Mouse (Mus musculus) kidney, adult 2 months (tissue): ENCODE measurements around the gene Arih2. TPM values are rescaled to one million over a fixed set of nuclear protein-coding genes. Genes with fewer than 3 reads are reported as not detected.

ENCODE experiments used
- DNase-seq: peaks from one replicate; pipeline ENCODE4 v3.0.0; 2021
- H3K27ac ChIP-seq: fragments of 200-500 bp; 2 replicates; pipeline ENCODE4 v1.5.1; 2012; ENCODE audit warnings: low read depth, low read length, control low read depth, inconsistent platforms; ENCODE audit not compliant: insufficient read depth
- H3K27me3 ChIP-seq: fragments of 200-500 bp; replicated peaks from 2 replicates; pipeline ENCODE4 v1.6.1; 2012; ENCODE audit warnings: mild to moderate bottlenecking, moderate library complexity, low read length, inconsistent platforms; ENCODE audit not compliant: control insufficient read depth, insufficient read depth
- H3K36me3 ChIP-seq: fragments of 200-500 bp; 2 replicates; pipeline ENCODE4 v1.6.1; 2012; ENCODE audit warnings: mild to moderate bottlenecking, moderate library complexity, low read length, inconsistent platforms; ENCODE audit not compliant: control insufficient read depth, insufficient read depth
- H3K4me1 ChIP-seq: fragments of 200-500 bp; 2 replicates; pipeline ENCODE4 v1.6.1; 2011; ENCODE audit warnings: low read length; ENCODE audit not compliant: control insufficient read depth, insufficient read depth
- H3K4me3 ChIP-seq: fragments of 200-500 bp; 2 replicates; pipeline ENCODE4 v1.5.1; 2011; ENCODE audit warnings: mild to moderate bottlenecking, low read depth, low read length, control low read depth; ENCODE audit not compliant: insufficient read depth
- CTCF ChIP-seq: fragments of 200-500 bp; conservative IDR thresholded peaks from 2 replicates; pipeline ENCODE4 v1.5.1; 2011; ENCODE audit warnings: low read depth, mild to moderate bottlenecking, control low read depth, low read length, moderate library complexity, mixed read lengths; ENCODE audit not compliant: insufficient read depth, insufficient read length
- POLR2A ChIP-seq: fragments of 200-500 bp; IDR thresholded peaks from one replicate; pipeline ENCODE4 v1.6.1; 2011; ENCODE audit warnings: low read depth, low read length, control low read depth
- WGBS: fragments of 180-500 bp; shearing (Covaris S2); methylation state at CpG from one replicate; pipeline ENCODE4 v1.1.7; 2018; 5-methylcytosine and 5-hydroxymethylcytosine counted together
- polyA plus RNA-seq: library from polyadenylated mRNA; depleted of rRNA; stranded (reverse); fragments of >200 nt; gene quantifications from 2 replicates; pipeline ENCODE4 v1.2.3, GENCODE M21; 2012

Gene Arih2
- polyA plus RNA-seq, 1 experiment, result 36.9 TPM

- no peak for TF ChIP-seq POLR2A
- no peak for TF ChIP-seq CTCF
- H3K36me3 ChIP-seq, result no peaks in the 10 kb centered on the region
- peak overlapping the region; percentile 83 for H3K4me3 ChIP-seq
- WGBS, result 19% methylated on average over 29 of the region's 29 CpGs
- H3K27ac ChIP-seq, result peak overlapping the region; percentile 87
- no peaks in the 10 kb centered on the region for H3K27me3 ChIP-seq
- no peak for DNase-seq
- H3K4me1 ChIP-seq, result peaks cover 12% of the 10 kb centered on the region
These were observed 615 bp upstream of the Arih2 start for GRCm38 (mm10) chr9:108649561-108650440.

GRCm38 (mm10) chr9:108648166-108648565 is 1.0 kb downstream of the Arih2 start:
- Histone ChIP-seq H3K4me3 (peak overlapping the region; percentile 83), H3K36me3 (no peaks in the 10 kb centered on the region), H3K27me3 (no peaks in the 10 kb centered on the region), H3K4me1 (peaks cover 12% of the 10 kb centered on the region), H3K27ac (peak overlapping the region; percentile 87)
- TF ChIP-seq CTCF (no peak), POLR2A (no peak)
- DNase-seq, result peak; percentile 88
- WGBS, result 9% methylated on average over 10 of the region's 10 CpGs

GRCm38 (mm10) chr9:108639825-108640224 is 9.4 kb downstream of the Arih2 start:
- no peak for DNase-seq
- Histone ChIP-seq H3K36me3 (peaks cover 2% of the 10 kb centered on the region; the same call in 1 of the 2 replicates), H3K27me3 (no peaks in the 10 kb centered on the region), H3K27ac (no peak overlapping the region), H3K4me3 (no peak overlapping the region), H3K4me1 (no peaks in the 10 kb centered on the region)
- WGBS, result 80% methylated on average over 2 of the region's 2 CpGs
- TF ChIP-seq CTCF, result no peak
- no peak for TF ChIP-seq POLR2A

- Histone ChIP-seq H3K27me3 (no peaks in the 10 kb centered on the region), H3K4me3 (no peak overlapping the region), H3K36me3 (no peaks in the 10 kb centered on the region), H3K27ac (no peak overlapping the region), H3K4me1 (no peaks in the 10 kb centered on the region)
- 57% methylated on average over 2 of the region's 2 CpGs for WGBS
- DNase-seq, result no peak
- no peak for TF ChIP-seq POLR2A
- TF ChIP-seq CTCF, result no peak
These were observed 13.8 kb downstream of the Arih2 start for GRCm38 (mm10) chr9:108635415-108635814.

- no peak for TF ChIP-seq POLR2A
- no peak for TF ChIP-seq CTCF
- Histone ChIP-seq H3K36me3 (peaks cover 4% of the 10 kb centered on the region), H3K4me3 (no peak overlapping the region), H3K27me3 (no peaks in the 10 kb centered on the region), H3K4me1 (no peaks in the 10 kb centered on the region), H3K27ac (no peak overlapping the region)
- DNase-seq, result no peak
- WGBS, result 47% methylated on average over 2 of the region's 2 CpGs
These were observed 15.3 kb downstream of the Arih2 start for GRCm38 (mm10) chr9:108633846-108634245.

- Histone ChIP-seq H3K27ac (no peak overlapping the region), H3K27me3 (no peaks in the 10 kb centered on the region), H3K36me3 (peaks cover 4% of the 10 kb centered on the region), H3K4me3 (no peak overlapping the region), H3K4me1 (no peaks in the 10 kb centered on the region)
- TF ChIP-seq CTCF, result no peak
- TF ChIP-seq POLR2A, result no peak
- DNase-seq, result no peak
- WGBS, result 93% methylated on average over 5 of the region's 5 CpGs
These were observed 16.8 kb downstream of the Arih2 start for GRCm38 (mm10) chr9:108632375-108632774.

GRCm38 (mm10) chr9:108631631-108632256 is 17.4 kb downstream of the Arih2 start:
- no peak overlapping the region for H3K27ac ChIP-seq
- H3K27me3 ChIP-seq, result no peaks in the 10 kb centered on the region
- TF ChIP-seq CTCF, result no peak
- TF ChIP-seq POLR2A, result no peak
- no peaks in the 10 kb centered on the region for H3K4me1 ChIP-seq
- peaks cover 4% of the 10 kb centered on the region for H3K36me3 ChIP-seq
- no peak for DNase-seq
- H3K4me3 ChIP-seq, result no peak overlapping the region
- 87% methylated on average over 5 of the region's 5 CpGs for WGBS
